Mouse (Mus musculus): ENCODE measurements at regions not wholly inside any gene's neighbourhood (a gene's known extent, or its start where the extent isn't known, plus 50 kb on each side); places are given as distances from the start of the nearest gene placed in this dataset.

DNA sequence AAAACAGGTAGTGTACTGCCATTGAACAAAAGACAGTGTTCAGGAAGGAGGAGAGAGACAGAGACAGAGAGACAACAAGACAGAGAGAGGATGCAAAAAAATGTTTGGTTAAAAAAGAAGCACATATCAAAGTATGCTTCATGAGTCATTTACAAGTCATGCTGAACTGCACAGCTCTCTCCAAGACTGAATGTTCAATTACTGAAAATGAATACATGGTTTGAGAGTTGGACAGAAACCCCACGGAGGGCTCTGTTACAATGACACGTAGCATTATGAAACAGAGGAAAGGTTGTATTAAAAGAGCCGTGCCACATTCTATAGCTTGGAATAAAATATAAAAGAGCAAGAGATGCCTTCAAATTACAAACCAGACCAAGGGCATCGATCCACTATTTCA, 164.3 kb upstream of the Gm9747 start:
- DNase-seq = no peak

DNA sequence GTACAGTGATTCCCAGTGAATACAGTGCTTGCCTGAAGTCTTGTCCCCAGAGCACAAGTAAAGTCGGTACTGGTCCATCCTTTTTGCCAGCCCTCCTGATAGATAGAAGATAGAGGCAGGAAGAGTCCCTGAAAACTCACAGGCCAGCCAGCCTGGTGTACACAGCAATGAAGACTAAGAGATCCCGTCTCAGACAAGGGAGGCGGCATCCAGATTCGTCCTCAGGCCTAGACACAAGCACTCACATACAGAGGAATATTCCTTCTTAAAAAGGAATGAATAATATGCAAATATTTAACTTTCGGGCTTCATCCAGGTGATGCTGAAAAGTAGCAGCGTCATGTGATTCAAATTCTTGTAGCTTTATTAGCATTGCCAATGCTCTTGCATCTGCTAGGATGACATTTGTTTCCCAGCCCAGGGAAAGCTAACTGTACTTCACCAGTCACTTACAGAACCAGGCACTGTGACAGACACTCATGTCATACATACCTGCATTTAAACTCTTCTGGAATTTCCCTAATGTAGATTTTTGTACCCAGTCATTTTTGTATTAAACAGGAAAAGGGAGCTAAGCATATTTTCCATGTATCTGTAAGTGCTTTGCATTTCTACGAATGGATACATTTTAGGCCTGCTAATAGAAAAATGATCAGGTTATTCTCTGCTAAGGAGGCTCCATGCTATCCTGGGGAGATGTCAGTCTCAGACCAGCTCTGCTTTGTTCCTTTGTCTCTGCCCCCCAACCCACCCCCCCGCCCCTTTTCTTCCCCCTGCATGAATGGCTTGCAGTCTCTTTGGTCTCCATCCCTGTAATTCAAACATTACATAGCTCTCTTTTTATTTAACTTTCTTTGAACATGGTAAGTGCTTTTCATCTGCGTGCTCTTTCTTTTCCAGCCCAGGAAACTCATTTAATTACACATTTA, 162.5 kb upstream of the Gm9747 start:
- DNase-seq = no peak

DNA sequence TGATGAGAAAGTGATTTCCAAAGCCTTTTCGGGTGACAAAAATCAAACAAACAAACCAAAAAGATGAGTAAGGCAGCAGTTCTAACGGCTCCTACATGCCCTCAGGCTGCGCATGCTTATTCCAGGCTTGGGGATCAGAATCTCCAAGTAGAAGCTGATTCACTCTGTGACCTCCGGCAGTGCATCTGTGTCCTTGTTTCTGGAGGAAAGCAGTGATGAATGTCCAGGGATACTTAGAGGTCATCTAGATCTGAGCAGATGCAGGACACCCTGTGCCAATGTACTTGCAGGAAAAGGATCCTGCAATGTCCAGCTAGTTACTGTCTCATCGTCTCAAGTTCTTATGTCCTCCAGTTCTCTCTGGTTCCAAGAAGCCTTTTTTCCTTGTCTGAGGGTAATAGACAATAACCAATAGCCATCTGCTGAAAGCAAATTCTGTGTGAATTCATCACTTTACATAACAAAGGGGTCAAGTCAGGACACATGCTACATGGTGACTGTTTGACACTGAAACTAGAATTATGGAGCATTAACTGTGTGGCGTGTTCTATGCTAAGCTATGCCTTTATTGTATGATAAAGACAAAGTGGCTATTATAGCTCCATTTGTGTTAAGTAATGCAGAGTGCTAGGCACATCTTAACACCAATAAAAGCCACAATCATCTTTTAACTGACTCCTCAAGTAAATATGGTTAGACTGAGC, 143.6 kb upstream of the Gm9747 start:
- no peak for DNase-seq

DNA sequence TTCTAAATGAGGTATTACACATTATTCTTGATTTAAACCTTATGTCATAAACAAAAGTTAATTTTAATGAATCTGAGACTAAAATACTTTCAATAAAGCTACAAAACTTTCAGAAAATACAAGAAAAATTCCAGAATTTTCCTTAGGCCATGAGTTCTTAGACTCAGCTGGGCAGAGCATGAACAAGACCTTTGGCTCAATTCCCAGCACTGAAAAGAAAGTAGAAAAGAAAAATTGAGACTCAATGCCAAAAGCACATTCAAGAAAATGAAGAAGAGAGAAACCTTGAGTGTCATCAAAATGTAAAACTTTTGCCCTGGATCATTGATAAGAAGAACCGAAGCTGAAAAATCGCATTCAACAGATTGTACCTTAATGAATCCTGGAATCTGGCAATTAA, 137.8 kb upstream of the Gm9747 start:
- no peak for DNase-seq

DNA sequence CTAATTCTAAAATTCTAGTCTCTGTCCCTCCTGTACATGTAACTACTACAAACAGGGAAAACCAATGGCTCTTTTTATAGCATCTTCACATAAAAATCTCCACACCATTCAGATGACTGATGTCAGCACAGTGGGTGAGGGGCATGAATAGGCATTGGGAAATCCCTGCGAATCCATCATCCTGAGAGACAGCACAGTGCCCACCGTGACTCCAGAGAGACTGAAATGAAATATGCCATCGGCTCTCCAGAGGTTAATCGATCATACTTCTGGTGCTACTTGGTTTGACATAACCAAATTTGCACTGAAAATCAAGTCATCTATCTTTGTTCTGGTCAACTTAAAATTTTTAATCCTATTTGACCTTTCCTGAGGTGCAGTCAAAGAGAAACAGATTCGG, 126.2 kb upstream of the Gm9747 start:
- DNase-seq = no peak

DNA sequence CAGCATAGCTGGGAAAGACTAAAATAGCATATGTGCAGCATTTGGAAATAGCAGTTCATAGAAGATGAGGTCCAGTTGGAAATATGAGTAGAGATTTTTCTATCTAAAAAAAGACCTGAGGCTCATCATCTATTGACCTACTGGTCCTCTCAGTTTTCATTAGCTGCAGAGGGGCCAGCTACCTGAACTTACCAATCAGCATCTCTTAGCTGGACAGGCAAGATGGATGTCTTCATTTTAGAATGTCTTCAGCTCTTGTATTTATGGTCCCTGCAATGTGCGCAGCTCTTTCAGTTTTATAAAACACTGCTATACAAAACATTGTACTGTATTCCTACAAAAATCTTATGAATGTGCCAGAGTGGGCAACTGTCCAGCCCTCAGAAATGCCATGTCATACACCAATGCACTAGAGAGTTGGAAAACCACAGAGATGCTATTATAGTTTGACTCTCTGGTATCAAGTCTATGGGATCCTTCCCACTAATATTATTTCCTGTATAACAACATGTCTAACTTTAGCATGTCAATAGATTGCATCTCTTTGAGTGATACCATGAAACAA, 122.8 kb upstream of the Gm9747 start:
- no peak for DNase-seq

DNA sequence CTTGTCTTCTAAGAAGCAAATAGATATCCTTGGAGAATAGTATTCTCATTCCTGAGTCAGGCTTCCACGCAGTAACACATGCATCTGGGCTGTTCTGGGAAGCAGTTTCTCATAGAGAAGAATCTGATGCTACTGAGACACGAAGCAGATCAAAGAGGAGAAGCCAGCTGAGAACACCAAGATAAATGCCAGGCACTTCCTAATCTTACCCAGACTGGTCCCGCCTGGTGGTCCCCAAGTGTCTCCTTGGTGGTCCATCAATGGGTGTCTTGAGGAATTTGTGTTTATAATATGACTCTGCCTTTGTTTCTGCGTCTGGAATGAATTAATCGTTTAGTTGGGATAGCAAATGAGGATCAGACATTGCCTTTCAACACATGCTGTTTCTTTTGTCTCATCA, 120.5 kb upstream of the Gm9747 start:
- no peak for DNase-seq

DNA sequence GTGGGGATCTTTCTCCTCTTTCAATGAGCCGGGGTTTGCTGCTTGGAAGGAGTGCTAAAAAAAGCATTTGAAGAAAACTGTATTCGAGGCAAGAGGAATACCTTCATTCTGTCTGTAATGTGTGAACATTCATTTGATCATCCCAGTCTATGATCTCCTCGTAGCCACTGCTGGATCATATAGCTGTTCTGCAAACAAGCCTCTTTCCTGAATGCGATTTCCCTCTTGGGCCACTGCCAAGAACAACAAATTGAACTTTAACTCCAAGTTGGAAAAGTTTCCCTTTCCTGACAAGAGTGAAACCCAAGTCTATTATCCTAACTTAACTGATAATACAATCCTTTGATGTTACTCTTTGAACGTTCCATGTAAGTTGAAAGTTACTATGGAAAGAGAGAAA, 108.4 kb upstream of the Gm9747 start:
- DNase-seq = peak; percentile 20

DNA sequence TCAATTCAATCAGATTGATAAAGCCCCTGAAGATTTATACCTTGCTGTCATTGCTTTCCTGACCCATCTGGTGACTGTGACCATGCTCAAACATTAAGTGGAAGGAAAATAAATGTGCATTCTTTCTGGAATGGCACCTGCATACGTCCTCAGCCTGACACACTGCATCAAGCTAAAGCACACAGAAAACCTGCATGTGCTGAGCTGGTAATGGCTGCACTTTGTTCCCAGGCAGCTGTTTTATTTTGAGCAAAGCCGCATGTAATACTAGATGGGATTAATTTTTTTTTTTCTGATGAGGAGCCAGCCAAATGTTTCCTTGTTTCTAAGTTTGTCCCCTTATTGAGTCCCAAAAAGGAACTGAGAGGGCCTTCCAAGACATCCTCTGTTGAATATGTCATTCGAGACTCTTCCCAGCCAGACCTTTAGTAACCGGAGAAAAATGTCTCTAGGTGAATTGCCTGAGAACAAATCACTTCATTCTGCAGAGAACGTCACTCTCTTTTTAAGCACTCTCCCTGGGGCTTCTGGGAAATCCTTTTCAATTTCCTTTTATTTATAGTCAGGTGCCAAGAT, 103.1 kb upstream of the Gm9747 start:
- no peak for DNase-seq

DNA sequence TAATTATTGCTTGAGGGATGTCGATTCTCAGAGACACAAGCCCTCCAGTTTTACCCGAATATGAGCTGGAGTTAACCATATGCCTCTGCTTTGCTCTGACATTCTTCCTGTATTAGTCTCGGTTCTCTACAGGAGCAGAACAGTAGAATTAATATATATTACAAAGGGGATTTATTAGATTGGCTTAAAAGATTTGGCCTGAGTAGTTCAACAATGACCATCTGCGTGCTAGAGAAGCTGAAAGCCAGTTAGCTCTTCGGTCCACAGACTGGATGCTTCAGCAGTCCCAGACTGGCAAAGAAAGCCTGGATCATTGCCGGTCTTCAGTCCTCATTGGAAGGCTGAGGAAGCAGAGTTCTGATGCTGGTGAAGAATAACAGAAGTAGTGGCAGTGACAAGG, 100.4 kb upstream of the Gm9747 start:
- DNase-seq = no peak

DNA sequence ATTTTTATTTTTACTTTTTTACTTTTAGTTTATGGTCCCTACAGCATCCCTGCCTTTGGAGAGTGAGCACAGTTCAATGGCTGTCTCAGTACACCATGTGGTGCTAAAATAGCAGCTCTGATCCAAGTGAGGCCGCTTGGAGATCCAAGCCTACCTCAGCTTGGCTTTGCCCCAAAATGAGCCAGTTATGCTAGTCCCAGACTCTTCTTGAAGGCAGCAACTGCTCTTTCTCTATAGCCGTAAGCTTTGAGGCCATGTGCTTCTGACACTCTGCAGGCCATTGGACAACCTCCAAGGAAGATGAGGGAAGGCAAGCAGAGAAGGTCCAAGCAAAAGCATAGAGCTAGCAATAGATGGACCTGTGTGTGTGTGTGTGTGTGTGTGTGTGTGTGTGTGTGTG, 98.0 kb upstream of the Gm9747 start:
- no peak for DNase-seq

DNA sequence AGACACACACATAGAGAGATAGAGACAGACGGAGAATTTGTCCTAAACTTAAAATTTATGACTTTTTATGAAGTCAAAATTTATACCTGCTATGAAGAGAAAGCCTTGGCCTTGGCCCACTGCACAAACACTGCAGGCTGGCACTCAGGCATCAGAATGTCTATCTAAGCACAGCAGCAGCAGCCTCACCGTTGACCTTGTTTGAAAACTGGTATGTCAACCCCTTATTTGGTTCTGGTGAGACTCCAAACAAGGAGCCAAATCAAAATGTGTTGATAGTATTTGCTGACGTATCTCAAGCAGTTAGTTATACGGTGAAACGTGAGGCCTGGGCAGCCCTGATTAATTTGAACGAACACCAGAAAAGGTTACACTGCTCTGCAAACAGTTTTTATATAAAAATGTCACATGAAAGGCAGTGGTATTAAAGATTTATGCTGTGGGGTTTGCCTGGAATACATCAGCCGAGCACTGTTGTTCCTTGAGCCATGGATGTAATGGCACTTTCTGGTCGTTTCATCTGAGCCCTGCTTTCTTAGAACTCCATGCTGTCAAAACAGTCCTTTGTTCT, 97.1 kb upstream of the Gm9747 start:
- DNase-seq = no peak

DNA sequence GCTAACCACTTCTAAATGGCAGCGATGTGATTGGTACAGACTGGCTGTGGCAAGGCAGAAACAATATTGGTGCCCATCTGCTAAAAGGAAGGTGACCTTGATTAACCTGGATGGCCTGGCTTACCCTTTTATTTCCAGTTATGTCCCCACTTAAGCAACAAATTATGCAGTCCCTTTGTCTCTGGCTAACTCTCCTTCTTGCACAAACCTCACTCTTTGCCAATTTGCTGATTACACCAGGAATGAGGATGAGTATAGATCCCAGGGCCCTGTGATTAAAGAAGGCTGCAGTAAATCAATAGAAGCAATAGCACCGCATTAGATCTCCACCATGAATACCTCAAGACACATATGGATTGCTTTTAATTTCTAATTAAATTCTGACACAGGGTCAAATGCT, 87.7 kb upstream of the Gm9747 start:
- no peak for DNase-seq

DNA sequence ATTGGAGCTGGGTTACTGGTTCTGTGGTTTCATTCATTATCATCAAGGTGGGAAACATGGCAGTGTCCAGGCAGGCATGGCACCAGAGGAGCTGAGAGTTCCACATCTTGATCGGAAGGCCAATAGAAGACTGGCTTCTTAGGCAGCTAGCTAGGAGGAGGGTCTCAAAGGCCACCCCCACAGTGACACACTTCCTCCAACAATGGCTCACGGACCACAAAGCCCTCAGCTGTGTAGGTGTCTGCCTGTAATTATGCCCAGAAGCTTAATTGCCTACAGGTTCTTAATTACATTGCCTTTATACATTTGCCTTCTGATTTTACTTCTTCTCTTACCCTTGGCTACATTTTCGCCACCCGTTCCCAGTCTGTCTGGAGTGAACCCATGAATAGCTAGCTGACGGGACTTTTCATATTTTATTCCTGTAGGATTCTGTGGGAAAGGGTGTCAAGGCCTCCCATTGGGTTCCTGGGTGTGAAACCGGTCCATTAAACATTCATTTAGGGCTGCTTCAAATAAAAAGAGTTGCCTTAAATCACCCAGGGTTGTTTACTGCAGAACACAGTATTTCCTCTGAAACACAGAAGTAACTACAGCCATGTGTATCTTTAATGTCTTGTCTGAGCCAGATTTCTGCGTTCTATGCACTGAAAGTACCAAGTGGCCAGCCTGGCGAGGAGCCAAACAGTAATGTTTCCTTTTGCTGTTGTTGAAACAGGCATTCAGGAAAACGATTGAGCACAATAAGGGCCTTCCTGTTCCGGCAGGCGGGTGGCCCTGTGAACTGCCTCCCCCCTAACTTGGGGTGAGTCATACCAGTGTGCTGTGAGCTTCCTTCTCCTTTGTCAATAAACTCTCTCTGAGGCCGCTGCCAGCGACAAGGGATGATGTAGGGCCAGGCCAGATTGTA, 82.4 kb upstream of the Gm9747 start:
- peak; percentile 33 for DNase-seq

DNA sequence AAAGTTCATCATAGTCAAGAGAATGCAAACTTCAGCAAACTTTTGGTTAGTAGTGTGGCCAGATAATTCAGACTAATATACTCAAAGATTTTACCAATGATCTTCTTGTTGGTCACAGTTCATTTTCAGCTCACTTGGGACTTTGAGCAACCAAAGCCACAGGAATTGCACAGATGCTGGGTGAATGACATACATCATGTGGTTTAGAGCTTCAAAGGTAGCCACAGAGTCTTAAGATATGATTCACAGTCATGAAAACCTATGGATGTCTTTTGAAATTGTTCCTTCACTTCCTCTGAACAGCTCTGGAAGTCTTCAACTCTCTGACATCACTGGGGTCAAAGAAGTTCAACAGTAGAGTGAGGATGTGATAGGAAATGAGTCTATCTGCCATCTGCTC, 77.0 kb upstream of the Gm9747 start:
- DNase-seq = no peak

DNA sequence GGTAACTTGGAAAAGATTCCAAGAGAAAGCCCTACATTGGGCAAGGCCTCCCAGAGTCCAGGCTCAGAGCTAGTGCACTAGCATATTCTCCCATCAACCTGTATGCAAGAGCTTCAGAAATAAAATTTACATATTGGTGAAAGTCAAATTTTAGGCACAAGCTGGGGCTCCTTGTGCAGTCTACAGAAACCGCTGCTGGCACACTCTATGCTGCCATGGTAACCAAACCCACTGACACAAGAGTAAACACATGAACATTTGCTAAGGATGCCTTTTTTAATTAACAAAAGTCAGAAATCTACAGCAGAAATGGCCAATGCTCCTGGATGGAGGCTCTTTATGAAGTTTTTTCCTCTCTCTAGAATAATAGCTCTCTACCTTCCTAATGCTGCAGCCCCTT, 75.9 kb upstream of the Gm9747 start:
- DNase-seq = no peak

DNA sequence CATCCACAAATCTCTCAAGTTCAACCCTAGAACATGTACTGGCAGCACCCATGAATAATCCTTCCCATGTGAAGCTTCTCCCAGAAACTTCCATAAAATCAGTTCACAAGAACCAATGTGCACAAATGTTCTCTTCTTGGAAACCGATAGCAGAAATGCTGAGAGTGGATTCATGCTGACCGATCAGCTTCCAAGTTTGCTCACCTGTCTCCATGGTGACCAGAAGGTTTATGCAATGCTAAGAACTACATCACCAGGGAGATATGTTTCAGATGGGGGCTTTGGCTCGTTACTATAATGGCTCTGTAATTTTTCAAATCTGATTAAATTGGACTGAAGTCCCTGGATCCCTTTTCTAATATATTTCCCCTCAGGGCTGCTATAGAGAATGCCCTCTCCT, 74.4 kb upstream of the Gm9747 start:
- DNase-seq = no peak

DNA sequence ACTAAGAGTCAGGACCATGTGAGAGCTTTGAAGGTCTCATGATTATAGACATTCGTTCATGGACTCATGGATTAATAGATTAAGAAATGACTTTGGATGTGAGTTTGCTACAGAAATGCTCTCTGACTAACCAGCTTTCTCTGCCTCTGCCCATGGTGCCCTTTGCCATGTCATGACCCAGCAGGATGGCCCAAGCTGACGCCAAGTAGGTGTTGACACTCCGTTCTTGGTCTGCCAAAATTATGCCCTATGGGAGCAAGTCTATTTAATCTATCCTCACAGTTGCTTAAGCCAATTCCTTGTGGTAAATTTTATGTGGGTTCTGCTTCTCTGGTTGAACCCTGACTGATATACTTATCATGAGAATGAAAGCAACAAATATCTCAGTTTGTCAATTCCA, 73.7 kb upstream of the Gm9747 start:
- no peak for DNase-seq

DNA sequence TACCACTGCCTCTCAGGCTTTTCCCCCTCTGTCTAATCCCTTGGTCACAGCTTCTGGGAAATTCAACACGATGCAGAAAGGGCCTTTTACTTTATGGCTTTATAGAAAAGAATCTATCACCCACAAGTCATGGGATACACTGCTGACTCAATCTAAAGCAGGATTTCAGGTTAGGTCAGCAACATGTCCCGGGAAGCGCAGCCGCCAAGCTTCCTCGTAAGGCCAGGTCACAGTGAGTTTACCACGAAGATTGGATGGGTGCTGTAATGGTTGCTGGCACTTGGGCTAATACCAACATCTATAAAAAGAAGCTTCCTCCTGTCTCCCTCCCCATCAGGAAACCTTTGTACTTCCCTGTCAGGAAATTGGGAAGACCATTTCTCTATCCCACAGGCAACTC, 70.0 kb upstream of the Gm9747 start:
- DNase-seq = no peak

DNA sequence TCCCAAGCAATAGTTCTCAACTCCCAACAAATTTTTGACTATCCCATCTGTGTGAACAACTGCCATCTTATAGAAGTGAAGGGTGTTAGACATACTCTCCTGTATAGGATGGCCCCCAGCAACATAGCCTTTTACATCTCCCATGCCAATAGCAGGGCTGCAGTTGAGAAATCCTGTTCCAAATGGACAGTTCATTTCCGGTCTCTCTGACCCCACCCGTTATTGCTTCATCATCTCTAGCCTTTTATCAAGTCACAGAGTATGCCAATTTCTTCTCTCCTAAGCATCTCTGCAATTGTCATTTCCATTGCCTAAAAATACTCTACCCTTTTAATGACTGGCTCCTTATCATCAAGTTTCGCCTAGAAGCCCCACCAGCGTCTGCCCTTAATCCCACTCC, 64.8 kb upstream of the Gm9747 start:
- DNase-seq = no peak

DNA sequence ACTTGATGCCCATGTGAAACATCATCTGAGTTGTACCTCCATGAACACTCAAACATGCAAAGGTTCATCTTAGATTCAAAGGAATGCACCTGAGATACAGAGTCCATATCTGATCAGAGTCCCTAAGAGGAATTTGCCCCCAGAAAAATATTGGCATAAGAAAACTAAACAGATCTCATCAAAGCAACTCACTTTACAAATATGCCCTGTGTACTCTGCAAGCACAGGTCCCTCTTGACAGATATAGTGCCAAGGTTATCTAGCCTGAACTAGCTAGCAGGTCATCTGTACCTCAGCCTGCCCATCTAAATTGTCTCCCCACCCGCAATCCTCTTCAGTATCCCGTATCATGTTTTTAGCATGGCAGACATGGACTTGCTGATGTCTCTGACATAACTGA, 64.0 kb upstream of the Gm9747 start:
- DNase-seq = no peak

DNA sequence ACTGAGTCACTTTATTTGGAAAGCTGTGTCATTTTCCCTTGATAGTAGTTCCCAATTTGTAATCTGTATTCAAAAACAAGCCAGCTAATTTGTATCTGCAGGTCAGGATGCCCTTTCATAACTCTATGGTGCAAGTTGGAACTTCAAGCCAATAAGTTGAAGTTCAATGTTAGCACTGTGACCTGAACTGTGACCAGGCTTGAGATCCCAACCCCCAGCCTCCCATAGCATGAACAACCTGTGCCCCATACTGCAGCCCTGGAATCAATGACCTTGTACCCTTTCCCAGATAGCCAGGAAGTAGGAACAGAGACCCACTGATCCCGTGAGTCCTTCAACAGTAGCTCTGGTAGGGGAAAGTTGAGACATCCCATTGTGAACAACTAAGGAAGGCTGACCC, 52.5 kb upstream of the Gm9747 start:
- peak; percentile 9 for DNase-seq

Data from liver (tissue).